Mouse (Mus musculus) layer of hippocampus, postnatal 25 days (tissue): ENCODE measurements at regions not wholly inside any gene's neighbourhood (a gene's known extent, or its start where the extent isn't known, plus 50 kb on each side); places are given as distances from the start of the nearest gene placed in this dataset.

Experiments
- DNase-seq, 2 experiments: peaks; one replicate each; pipeline ENCODE4 v3.0.0; 2022; ENCODE audit warnings: mixed read lengths in 2 of 2, low spot score in 1 of 2; ENCODE audit errors: extremely low spot score in 1 of 2

GRCm38 (mm10) chr11:111424871-111425270, 358.9 kb downstream of the Kcnj2 start:
- no peak for DNase-seq

GRCm38 (mm10) chr11:111426715-111427114, 360.8 kb downstream of the Kcnj2 start:
- no peak for DNase-seq

- DNase-seq: no peak
Observed at GRCm38 (mm10) chr11:111442257-111442656, 376.3 kb downstream of the Kcnj2 start.

GRCm38 (mm10) chr11:111443381-111443780, 377.4 kb downstream of the Kcnj2 start:
- DNase-seq: no peak

- DNase-seq: no peak
Observed at GRCm38 (mm10) chr11:111444791-111445190, 378.8 kb downstream of the Kcnj2 start.

- no peak for DNase-seq
Observed at GRCm38 (mm10) chr11:111445764-111446163, 379.8 kb downstream of the Kcnj2 start.

GRCm38 (mm10) chr11:111450811-111451494, 385.0 kb downstream of the Kcnj2 start:
- DNase-seq: no peak

GRCm38 (mm10) chr11:111460046-111460445, 394.1 kb downstream of the Kcnj2 start:
- no peak for DNase-seq

- no peak for DNase-seq
Observed at GRCm38 (mm10) chr11:111484981-111485380, 419.0 kb downstream of the Kcnj2 start.

GRCm38 (mm10) chr11:111512471-111512870, 446.5 kb downstream of the Kcnj2 start:
- no peak for DNase-seq

- DNase-seq: peak; percentile 32 to 54
Observed at GRCm38 (mm10) chr11:111522716-111523115, 456.8 kb downstream of the Kcnj2 start.

- DNase-seq: peak; percentile 76 to 94
Observed at GRCm38 (mm10) chr11:111523465-111523864, 457.5 kb downstream of the Kcnj2 start.

- no peak for DNase-seq
Observed at GRCm38 (mm10) chr11:111526010-111526742, 460.2 kb downstream of the Kcnj2 start.

GRCm38 (mm10) chr11:111529591-111529990, 463.6 kb downstream of the Kcnj2 start:
- no peak for DNase-seq

GRCm38 (mm10) chr11:111530912-111531311, 464.9 kb downstream of the Kcnj2 start:
- DNase-seq: no peak

GRCm38 (mm10) chr11:111532457-111532856, 466.5 kb downstream of the Kcnj2 start:
- peak in 1 of 2 experiments; percentile 43 for DNase-seq

- peak in 1 of 2 experiments; percentile 69 for DNase-seq
Observed at GRCm38 (mm10) chr11:111536040-111536836, 470.3 kb downstream of the Kcnj2 start.

GRCm38 (mm10) chr11:111537654-111538053, 471.7 kb downstream of the Kcnj2 start:
- peak; percentile 39 to 77 for DNase-seq

GRCm38 (mm10) chr11:111539960-111540359, 474.0 kb downstream of the Kcnj2 start:
- no peak for DNase-seq

- DNase-seq: no peak
Observed at GRCm38 (mm10) chr11:111545291-111545690, 479.3 kb downstream of the Kcnj2 start.

- no peak for DNase-seq
Observed at GRCm38 (mm10) chr11:111555131-111555530, 489.2 kb downstream of the Kcnj2 start.
